In the genomic region with DNA sequence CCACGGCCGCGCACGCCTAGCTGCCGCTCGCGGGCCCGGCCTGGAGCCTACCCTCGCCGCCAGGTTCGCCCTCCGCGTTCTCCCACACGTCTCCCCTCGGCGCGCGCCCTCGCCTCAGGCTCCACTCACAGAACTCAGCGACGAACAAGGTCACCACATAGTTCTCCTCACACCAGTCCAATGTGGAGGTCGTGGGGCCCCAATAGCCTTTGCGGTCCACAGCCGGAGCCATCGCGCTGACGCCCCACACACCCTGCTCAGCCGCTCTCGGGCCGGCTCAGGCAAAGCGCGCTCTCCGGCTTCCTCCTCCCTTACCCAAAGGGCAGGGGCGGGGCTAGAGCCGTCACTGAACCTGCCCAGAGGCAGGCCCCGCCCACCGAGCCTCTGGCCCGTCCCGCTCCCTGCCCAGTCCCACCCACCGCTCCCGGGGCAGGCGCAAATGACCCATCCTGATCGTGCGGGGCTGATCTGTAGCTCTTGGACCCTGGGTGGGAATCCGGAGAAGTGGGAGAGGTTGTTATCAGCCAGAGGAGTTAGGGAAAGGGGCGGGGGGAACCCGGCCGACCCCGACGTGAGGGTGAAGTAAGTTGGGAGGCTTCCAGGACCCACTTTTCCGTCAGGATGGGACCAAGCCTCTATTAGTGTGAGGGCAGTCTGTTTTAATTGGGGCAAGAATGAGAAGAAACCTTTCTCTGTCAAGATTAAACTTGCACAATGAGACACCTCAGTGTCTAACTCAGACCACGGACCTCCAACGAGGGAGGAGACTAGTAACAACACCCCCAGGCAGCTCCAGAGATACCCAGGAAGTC, we compare ENCODE assay signal across 8 mouse cellular contexts. TPM values are rescaled to one million over a fixed set of nuclear protein-coding genes. Genes with fewer than 3 reads are reported as not detected.
DNase-seq lines count a peak whose midpoint lies in the region; ATAC-seq lines count a peak whose summit lies in the region.

No protein-coding gene starts in this region.

- H3K36me3 ChIP-seq in hindbrain, embryonic 13.5 days, result no peaks in the 10 kb centered on the region

- H3K27me3 ChIP-seq in hindbrain, embryonic 13.5 days, result peaks cover 3% of the 10 kb centered on the region; the same call in 1 of the 2 replicates

- no peaks in the 10 kb centered on the region for H3K9me3 ChIP-seq in hindbrain, embryonic 13.5 days

- peak; percentile 99 for ATAC-seq in hindbrain, embryonic 13.5 days (ENCODE audit: low FRiP score)

- H3K4me3 ChIP-seq in hindbrain, embryonic 13.5 days, result peak overlapping the region; percentile 88

- peaks cover 14% of the 10 kb centered on the region for H3K4me1 ChIP-seq in hindbrain, embryonic 13.5 days (replicated peaks)

- H3K4me2 ChIP-seq in hindbrain, embryonic 13.5 days, result peak overlapping the region; percentile 85

- WGBS in hindbrain, embryonic 13.5 days, result under 1% methylated on average over 53 of the region's 53 CpGs

- H3K27ac ChIP-seq in hindbrain, embryonic 13.5 days, result peak overlapping the region; percentile 72

- H3K9ac ChIP-seq in hindbrain, embryonic 13.5 days, result peak overlapping the region; percentile 88

- DNase-seq in Muller cell, postnatal 12 days (ENCODE audit: inconsistent ontology term), result peak; percentile 97
- peak; percentile 93 for DNase-seq in cerebellum, adult 9-11 months
- peak; percentile 80 to 91 for DNase-seq in frontal cortex, postnatal 10 days (ENCODE audit: low spot score in 2 of 2)
- DNase-seq in layer of hippocampus, postnatal 25 days (ENCODE audit: extremely low spot score in 1 of 2, low spot score in 1 of 2), result peak; percentile 88
- peak; percentile 96 for DNase-seq in lung, postnatal 25 days (ENCODE audit: low spot score)
- peak; percentile 97 for DNase-seq in retina, embryonic 14.5 days (ENCODE audit: low spot score)
- peak; percentile 98 for DNase-seq in thymus, postnatal 4 days

RNA-seq across cellular contexts. Expression of a gene that starts 11.6 kb away (rescaled TPM):
- 16.6 and 18.3 TPM in 2 replicates for polyA plus RNA-seq in hindbrain, embryonic 13.5 days (2015; fragmentation: Nextera tagmentation; extraction: Ambion mirVana)
- 10 to 100 TPM; 17.9 to 20.8 TPM for total RNA-seq in layer of hippocampus, postnatal 25 days (2021)

RNA-seq across cellular contexts. Expression of a gene that starts 51.7 kb away (rescaled TPM):
- 9.1 and 10.3 TPM in 2 replicates for polyA plus RNA-seq in hindbrain, embryonic 13.5 days (2015; fragmentation: Nextera tagmentation; extraction: Ambion mirVana)
- total RNA-seq in layer of hippocampus, postnatal 25 days (2021), result 1 to 10 TPM; 2.3 to 2.6 TPM

Comparison
In these comparisons a context has a peak if more than half of its experiments do, and no peak if none do; other contexts are left out.
1. Peak in every context shown above with its lines: DNase-seq, ATAC-seq, H3K4me3 ChIP-seq and H3K27ac ChIP-seq.